Mouse (Mus musculus): ENCODE results near the gene Atp8b5. TPM values are rescaled to one million over a fixed set of nuclear protein-coding genes. Genes with fewer than 3 reads are reported as not detected.

The Atp8b5 gene
- total RNA-seq, 2 experiments from 2014 or later: 0.36 to 0.73 TPM

GRCm38 (mm10) chr4:43415221-43416070 lies 148.5 kb downstream of the Atp8b5 start:
- DNase-seq: no peak

DNA sequence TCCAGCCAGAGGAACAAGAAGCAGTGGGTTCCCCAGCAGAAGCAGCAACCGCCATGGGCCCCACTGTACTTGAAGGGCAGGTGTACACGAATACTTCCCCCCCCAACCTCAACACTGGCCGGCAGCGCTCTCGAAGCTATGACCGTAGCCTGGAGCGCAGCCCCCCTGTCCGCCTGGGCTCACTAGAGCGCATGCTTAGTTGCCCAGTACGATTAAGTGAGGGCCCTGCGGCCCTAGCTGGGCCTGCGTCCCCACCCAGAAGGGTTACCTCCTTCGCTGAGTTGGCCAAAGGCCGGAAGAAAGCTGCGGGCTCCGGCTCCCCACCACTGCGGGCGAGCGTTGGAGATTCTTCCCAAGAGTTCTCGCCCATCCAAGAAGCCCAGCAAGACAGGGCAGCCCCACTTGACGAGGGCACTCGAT lies 149.1 kb downstream of the Atp8b5 start:
- no peak for DNase-seq

- DNase-seq: no peak
These were observed 150.5 kb downstream of the Atp8b5 start for GRCm38 (mm10) chr4:43417269-43418062.

- DNase-seq: no peak
These were observed 151.5 kb downstream of the Atp8b5 start for GRCm38 (mm10) chr4:43418450-43418849.

GRCm38 (mm10) chr4:43418973-43419656 lies 152.2 kb downstream of the Atp8b5 start:
- DNase-seq: peak; percentile 72

DNA sequence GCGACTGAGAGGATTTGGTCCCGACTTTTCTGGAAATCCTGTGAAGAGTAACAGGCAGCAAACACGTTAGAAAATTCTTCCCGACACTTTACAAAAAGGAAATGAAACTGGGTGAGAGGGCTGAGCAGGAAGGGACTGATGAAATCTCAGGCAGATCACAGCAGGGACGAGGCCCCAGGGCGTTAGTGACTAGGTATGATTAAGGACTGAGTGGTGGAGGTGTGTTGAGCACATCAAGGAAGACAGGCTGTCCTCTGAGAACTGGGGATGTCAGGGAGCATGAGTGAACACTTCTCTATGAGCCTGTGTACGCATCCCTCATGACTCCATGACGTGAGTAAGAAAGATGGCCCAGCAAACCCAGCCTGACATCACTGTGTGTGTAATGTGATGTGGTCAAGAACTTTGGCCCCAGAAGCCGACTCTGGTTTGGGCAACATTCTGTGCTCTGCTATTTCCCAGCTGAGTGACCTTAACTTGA lies 152.9 kb downstream of the Atp8b5 start:
- no peak for DNase-seq

GRCm38 (mm10) chr4:43420305-43420704 lies 153.3 kb downstream of the Atp8b5 start:
- DNase-seq: peak; percentile 85

- DNase-seq: no peak
These were observed 154.8 kb downstream of the Atp8b5 start for GRCm38 (mm10) chr4:43421632-43422240.

Other genes with a start within 250 kb of the Atp8b5 start
- 10 to 100 TPM; 22.0 to 25.8 TPM for gene Pigo, start 241.3 kb upstream of the Atp8b5 start, total RNA-seq (2021)
- 100 to 1,000 TPM; 177 to 190 TPM for gene Stoml2, start 235.4 kb upstream of the Atp8b5 start, total RNA-seq (2021)
- gene Fam214b, start 220.9 kb upstream of the Atp8b5 start, total RNA-seq (2021): 10 to 100 TPM; 24.1 to 28.3 TPM
- 10 to 100 TPM; 10.0 to 13.1 TPM for gene Unc13b, start 208.2 kb upstream of the Atp8b5 start, total RNA-seq (2021)
- 10 to 100 TPM; 29.9 to 32.1 TPM for gene Rusc2, start 114.8 kb downstream of the Atp8b5 start, total RNA-seq (2021)
- gene Fam166b, start 162.0 kb downstream of the Atp8b5 start, total RNA-seq (2021): under 1 TPM; 0.27 to 0.97 TPM
- 10 to 100 TPM; 55.3 to 58.2 TPM for gene Tesk1, start 174.8 kb downstream of the Atp8b5 start, total RNA-seq (2021)
- 1 to 10 TPM; 1.9 to 3.2 TPM for gene Cd72, start 187.5 kb downstream of the Atp8b5 start, total RNA-seq (2021)
- gene Sit1, start 216.6 kb downstream of the Atp8b5 start, total RNA-seq (2021): under 1 TPM; 0.51 to 0.64 TPM
- gene Ccdc107, start 225.7 kb downstream of the Atp8b5 start, total RNA-seq (2021): 10 to 100 TPM; 41.1 to 45.5 TPM
- 10 to 100 TPM in 1 of 2 experiments, 1 to 10 TPM in 1; 6.2 to 10.9 TPM for gene Arhgef39, start 232.5 kb downstream of the Atp8b5 start, total RNA-seq (2021)
- under 1 TPM; 0.76 to 0.90 TPM for gene Car9, start 239.8 kb downstream of the Atp8b5 start, total RNA-seq (2021)

Measured in adrenal gland, postnatal 10 days (tissue).